Mouse (Mus musculus) neural tube, embryonic 14.5 days (tissue): ENCODE measurements around the gene Lkaaear1. TPM values are rescaled to one million over a fixed set of nuclear protein-coding genes. Genes with fewer than 3 reads are reported as not detected.

Experiments used
- ATAC-seq: fragments of 200-750 bp; cut with Nextera tagmentation; 2 replicates; pipeline ENCODE4 v1.8.0; 2017; ENCODE audit warnings: low read depth, mild to moderate bottlenecking, moderate TSS enrichment, moderate library complexity
- H3K27ac ChIP-seq: fragments of 300-500 bp; sonication (generic); 2 replicates; pipeline ENCODE4 v1.5.1; 2014; ENCODE audit warnings: low read depth, mild to moderate bottlenecking, control low read depth, low read length, moderate library complexity, mixed read lengths
- H3K27me3 ChIP-seq: fragments of 300-500 bp; sonication (generic); 2 replicates; pipeline ENCODE4 v1.6.1; 2014; ENCODE audit warnings: low read length; ENCODE audit not compliant: control insufficient read depth, insufficient read depth
- H3K36me3 ChIP-seq: fragments of 300-500 bp; sonication (generic); 2 replicates; pipeline ENCODE4 v1.6.1; 2014; ENCODE audit warnings: low read length, mixed read lengths; ENCODE audit not compliant: control insufficient read depth, insufficient read depth
- H3K4me1 ChIP-seq: fragments of 300-500 bp; sonication (generic); 2 replicates; pipeline ENCODE4 v1.6.1; 2014; ENCODE audit warnings: low read length; ENCODE audit not compliant: control insufficient read depth, insufficient read depth
- H3K4me2 ChIP-seq: fragments of 300-500 bp; sonication (generic); 2 replicates; pipeline ENCODE4 v1.6.1; 2014; ENCODE audit warnings: mild to moderate bottlenecking, low read depth, low read length, control low read depth
- H3K4me3 ChIP-seq: fragments of 300-500 bp; sonication (generic); 2 replicates; pipeline ENCODE4 v1.5.1; 2014; ENCODE audit warnings: low read depth, low read length, control low read depth, mixed read lengths
- H3K9ac ChIP-seq: fragments of 300-500 bp; sonication (generic); replicated peaks from 2 replicates; pipeline ENCODE4 v1.6.1; 2014; ENCODE audit warnings: low read depth, mild to moderate bottlenecking, control low read depth, low read length, mixed read lengths
- H3K9me3 ChIP-seq: fragments of 300-500 bp; sonication (generic); 2 replicates; pipeline ENCODE4 v1.6.1; 2016; ENCODE audit warnings: low read length; ENCODE audit not compliant: control insufficient read depth
- WGBS: fragments of 180-500 bp; shearing (Covaris S2); extraction: QIAGEN DNeasy Blood & Tissue Kit; methylation state at CpG from one replicate; pipeline ENCODE4 v1.1.7; 2014; 5-methylcytosine and 5-hydroxymethylcytosine counted together
- polyA plus RNA-seq: library from polyadenylated mRNA; unstranded; fragments of >200 nt; fragmentation: Nextera tagmentation; extraction: Ambion mirVana; gene quantifications from 2 replicates; pipeline ENCODE4 v1.2.1, GENCODE M21; 2014

The Lkaaear1 gene
- polyA plus RNA-seq, 1 experiment from 2014 or later, result not detected

DNA sequence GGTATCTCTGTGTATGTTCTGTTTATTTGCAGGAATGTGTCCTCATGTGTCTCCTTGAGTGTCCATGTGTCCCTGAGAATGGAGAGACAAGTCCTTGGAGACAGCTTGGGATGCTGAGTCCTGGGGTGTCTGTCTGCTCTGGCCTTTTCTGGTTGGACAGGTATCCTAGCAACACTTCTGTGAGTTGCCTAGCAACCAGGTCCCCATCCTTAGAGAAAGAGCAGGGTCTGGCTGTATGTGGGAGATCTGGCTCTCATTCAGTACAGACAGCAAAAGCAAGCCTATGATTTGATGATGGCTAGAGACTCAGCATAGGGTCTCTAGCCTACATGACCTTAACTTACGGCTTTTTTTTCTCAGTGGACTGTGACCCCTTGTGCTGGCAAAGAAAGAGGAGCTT is 15.5 kb upstream of the Lkaaear1 start:
- no peak overlapping the region for H3K4me3 ChIP-seq
- H3K9ac ChIP-seq, result peak overlapping the region; percentile 22; the same call in 1 of the 2 replicates
- no peaks in the 10 kb centered on the region; the same call in 1 of the 2 replicates for H3K36me3 ChIP-seq

DNA sequence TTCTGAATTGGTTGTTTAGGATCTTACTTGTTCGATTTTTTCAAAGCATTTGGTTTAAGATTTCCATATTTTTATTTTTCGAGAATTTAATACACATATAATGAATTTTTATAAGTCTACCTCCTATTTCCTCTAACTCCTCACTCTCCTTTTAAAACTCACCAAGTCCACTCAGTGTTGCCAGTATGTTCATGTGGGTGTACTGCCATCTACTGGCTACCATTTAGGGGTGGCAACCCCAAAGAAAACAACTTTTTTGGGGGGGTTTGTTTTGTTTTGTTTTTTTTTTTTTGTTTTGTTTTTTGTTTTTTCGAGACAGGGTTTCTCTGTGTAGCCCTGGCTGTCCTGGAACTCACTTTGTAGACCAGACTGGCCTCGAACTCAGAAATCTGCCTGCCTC is 8.4 kb upstream of the Lkaaear1 start:
- ATAC-seq, result no peak
- Histone ChIP-seq H3K27me3 (no peaks in the 10 kb centered on the region), H3K4me2 (no peak overlapping the region), H3K4me1 (no peaks in the 10 kb centered on the region), H3K36me3 (no peaks in the 10 kb centered on the region), H3K4me3 (no peak overlapping the region), H3K9ac (no peak overlapping the region), H3K9me3 (no peaks in the 10 kb centered on the region), H3K27ac (no peak overlapping the region)
- WGBS, result 40% methylated on average over 4 of the region's 4 CpGs

More for the DNA sequence above, 15.5 kb upstream of the Lkaaear1 start:
- H3K9me3 ChIP-seq, result no peaks in the 10 kb centered on the region
- H3K4me1 ChIP-seq, result peaks cover 27% of the 10 kb centered on the region
- no peaks in the 10 kb centered on the region for H3K27me3 ChIP-seq
- ATAC-seq, result peak; percentile 74
- WGBS, result 50% methylated on average over 1 of the region's 1 CpGs
- H3K27ac ChIP-seq, result peak overlapping the region; percentile 86
- H3K4me2 ChIP-seq, result peak overlapping the region; percentile 76; the same call in 1 of the 2 replicates

DNA sequence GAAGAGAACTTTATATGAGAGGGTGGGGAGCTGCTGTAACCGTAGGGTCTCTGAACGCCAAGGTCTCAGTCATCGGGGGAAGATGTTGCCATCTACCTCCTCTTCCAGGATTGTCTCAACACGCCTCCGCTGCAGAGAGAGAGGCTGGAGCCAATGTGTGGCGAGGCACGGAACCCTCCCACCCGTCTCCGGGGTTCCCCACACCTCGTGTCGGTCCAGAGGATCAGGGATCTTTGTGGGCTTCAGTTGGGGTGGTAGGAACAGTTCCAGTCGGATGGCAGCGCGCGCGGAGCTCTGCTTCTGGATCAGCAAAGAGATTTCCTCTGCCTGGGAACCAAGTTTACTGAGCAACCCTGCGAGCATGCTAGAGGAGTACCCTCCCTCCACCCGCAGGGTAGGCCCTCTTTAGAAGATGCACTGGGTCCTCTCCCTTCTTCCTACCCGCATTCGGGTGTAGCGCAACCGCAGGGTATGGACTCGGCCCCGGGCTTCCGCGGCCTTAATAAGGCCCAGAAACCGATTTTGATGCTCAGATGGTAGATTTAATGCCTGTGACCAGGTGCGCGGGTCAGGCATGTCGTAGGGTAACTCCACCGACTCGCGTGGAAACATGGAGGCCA is 1.3 kb downstream of the Lkaaear1 start:
- Histone ChIP-seq H3K27me3 (no peaks in the 10 kb centered on the region), H3K9me3 (no peaks in the 10 kb centered on the region), H3K4me3 (no peak overlapping the region), H3K4me1 (peaks cover 9% of the 10 kb centered on the region; the same call in 1 of the 2 replicates), H3K4me2 (no peak overlapping the region), H3K36me3 (no peaks in the 10 kb centered on the region), H3K27ac (no peak overlapping the region), H3K9ac (no peak overlapping the region)
- no peak for ATAC-seq
- 74% methylated on average over 33 of the region's 33 CpGs for WGBS

DNA sequence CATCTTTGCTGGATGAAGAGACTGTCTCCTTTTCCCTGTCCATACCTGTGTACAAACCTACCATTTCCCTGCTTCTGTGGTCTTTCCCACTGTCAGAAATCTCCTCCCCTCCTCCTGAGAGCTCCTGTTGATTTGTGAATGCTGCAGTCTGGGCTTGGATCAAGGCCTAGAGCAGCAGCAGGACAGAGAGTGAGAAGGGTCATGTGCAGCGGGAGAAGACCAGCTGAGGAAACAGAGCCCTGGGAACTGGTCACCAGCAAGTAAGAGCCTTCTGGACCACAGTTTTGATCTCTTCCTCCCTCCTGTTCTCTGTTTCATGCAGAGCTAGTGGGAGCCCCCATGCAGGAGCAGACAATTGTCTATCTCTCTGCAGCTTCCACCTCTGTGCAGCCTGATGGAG is 2.5 kb downstream of the Lkaaear1 start:
- ATAC-seq, result no peak
- H3K4me2 ChIP-seq, result no peak overlapping the region
- H3K9ac ChIP-seq, result no peak overlapping the region
- no peaks in the 10 kb centered on the region for H3K36me3 ChIP-seq
- peaks cover 9% of the 10 kb centered on the region; the same call in 1 of the 2 replicates for H3K4me1 ChIP-seq
- no peaks in the 10 kb centered on the region for H3K9me3 ChIP-seq
- no peak overlapping the region for H3K27ac ChIP-seq
- H3K27me3 ChIP-seq, result no peaks in the 10 kb centered on the region
- H3K4me3 ChIP-seq, result no peak overlapping the region
- WGBS, result 83% methylated on average over 1 of the region's 1 CpGs

DNA sequence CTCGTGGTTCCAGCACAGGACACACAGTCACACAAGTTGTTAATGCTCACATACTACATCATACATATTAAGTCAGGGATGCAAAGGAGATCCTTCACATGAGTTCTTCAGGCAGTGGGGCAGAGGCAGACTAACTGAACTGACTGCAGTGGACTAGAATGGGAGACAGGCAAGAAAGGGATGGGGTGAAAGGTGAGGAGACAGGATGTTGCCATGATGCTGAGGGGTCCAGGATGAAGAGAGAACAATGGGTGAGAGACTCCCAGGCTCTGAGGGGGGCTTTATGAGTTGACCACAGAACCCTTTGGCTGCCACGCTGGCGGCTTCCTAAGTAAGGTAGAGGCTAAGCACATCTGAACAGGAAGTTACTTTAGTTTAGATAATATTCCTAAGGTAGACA is 3.7 kb downstream of the Lkaaear1 start:
- H3K9ac ChIP-seq, result no peak overlapping the region
- no peaks in the 10 kb centered on the region for H3K27me3 ChIP-seq
- 0 out of 2 replicates have a peak overlapping the region, but pooled peaks have one; percentile 59 for H3K4me3 ChIP-seq
- WGBS, result 94% methylated on average over 3 of the region's 3 CpGs
- H3K27ac ChIP-seq, result no peak overlapping the region
- H3K36me3 ChIP-seq, result no peaks in the 10 kb centered on the region
- H3K4me2 ChIP-seq, result peak overlapping the region; percentile 94; the same call in 1 of the 2 replicates
- H3K4me1 ChIP-seq, result peaks cover 9% of the 10 kb centered on the region; the same call in 1 of the 2 replicates
- ATAC-seq, result 0 out of 2 replicates have a peak, but pooled peaks have one; percentile 5
- no peaks in the 10 kb centered on the region for H3K9me3 ChIP-seq

DNA sequence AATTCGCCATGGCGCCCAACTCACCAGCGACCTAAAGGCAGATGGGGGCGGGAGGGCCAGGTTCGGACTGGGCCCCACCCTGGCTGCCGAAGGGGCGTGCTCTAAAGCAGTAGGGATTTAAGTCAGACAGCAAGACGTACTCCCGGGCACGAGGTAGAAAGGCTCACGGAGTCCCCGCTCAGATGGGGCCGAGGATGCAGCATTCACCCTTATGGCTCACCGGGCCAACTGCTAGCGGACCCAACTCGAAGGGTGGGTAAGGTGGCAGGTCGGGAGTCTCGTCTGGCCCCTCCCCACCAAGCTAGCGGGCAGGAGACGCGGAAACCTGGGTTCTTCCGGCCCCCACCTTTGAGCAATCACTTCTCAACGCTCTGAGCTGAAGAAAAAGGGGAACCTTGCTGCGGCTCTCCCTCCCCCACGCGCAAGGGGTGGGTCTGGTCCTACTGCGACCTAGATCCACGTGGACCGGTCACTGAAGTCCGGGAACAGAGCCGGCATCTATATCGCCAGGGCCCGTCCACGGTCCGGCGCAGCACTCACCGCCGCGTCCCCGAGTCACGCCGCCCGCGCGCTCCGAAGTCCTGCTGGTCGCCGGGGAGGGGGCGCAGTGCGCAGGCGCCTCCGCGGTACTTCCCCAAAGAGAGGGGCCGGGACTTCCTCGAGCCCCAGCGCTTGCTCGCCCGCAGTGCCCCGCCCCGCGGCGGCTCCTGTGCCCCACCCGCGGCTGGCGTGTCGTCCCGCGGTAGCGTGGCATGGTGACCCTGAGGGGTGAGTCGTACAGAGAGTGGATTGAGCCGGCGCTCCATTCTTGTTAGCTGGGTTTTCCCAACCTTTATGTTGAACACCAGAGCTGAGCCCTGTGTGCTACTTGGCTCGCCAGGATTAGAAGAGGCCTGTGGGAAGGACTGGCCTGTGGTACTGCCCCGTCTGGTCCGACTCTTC is 4.6 kb downstream of the Lkaaear1 start, which contains the start of gene Rgs19:
TSS of gene Rgs19 (minus strand) at position 639 of the 942 bp plus-strand sequence.
- Histone ChIP-seq H3K4me2 (peak within 1 kb of the TSS; percentile 94), H3K4me1 (peaks cover 9% of the 10 kb centered on the region; the same call in 1 of the 2 replicates), H3K9me3 (no peaks in the 10 kb centered on the region), H3K4me3 (peak within 1 kb of the TSS; percentile 59), H3K9ac (peak within 1 kb of the TSS; percentile 76), H3K27ac (peak within 1 kb of the TSS; percentile 36), H3K36me3 (peaks cover 9% of the 10 kb centered on the region; the same call in 1 of the 2 replicates), H3K27me3 (no peaks in the 10 kb centered on the region)
- peak; percentile 86 for ATAC-seq
- under 1% methylated on average over 69 of the region's 75 CpGs for WGBS

DNA sequence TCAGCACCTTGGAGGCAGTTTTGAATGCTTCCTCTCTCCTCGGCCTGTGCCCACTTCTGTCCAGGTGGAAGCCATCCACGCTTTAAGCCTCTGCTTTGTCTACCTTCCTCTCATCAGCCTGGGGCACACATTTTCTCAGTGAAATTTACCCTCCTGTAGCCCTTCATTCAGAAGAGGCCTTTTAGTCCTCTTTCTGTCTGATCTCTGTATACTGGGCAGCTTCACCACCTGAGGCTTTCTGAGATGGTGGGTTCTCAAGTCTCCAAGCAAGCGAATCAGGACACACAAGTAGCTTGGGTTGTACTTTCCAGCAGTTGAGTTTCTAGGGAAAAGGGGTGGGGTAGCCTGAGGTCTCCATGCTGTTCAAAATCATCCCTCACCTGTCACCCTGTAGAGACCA is 5.9 kb downstream of the Lkaaear1 start:
- no peak for ATAC-seq
- Histone ChIP-seq H3K4me2 (peak overlapping the region; percentile 94; the same call in 1 of the 2 replicates), H3K36me3 (peaks cover 17% of the 10 kb centered on the region; the same call in 1 of the 2 replicates), H3K9me3 (no peaks in the 10 kb centered on the region), H3K4me3 (no peak overlapping the region), H3K4me1 (peaks cover 9% of the 10 kb centered on the region; the same call in 1 of the 2 replicates), H3K27me3 (no peaks in the 10 kb centered on the region), H3K9ac (no peak overlapping the region), H3K27ac (no peak overlapping the region)
- 94% methylated on average over 3 of the region's 3 CpGs for WGBS

DNA sequence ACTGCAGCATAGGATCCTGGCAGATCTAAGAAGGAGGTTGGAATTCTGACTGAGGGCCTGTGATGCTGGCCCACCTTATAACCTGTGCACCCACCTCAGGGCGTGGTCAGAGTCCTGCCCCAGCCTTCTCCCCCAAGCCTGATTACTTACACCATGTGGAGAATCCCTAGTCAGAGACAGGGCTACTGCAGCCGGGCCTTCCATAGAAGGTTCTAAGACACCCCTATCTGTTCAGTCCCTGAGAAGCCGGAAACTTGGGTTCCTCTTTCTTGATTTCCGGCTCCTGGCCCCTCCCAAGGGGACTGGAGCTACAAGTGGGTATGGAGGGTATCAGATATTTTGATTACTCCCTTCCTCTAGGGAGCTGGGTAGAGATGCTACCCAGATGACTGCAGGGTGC is 6.7 kb downstream of the Lkaaear1 start:
- H3K4me1 ChIP-seq, result peaks cover 9% of the 10 kb centered on the region; the same call in 1 of the 2 replicates
- ATAC-seq, result no peak
- no peak overlapping the region for H3K27ac ChIP-seq
- no peak overlapping the region for H3K4me3 ChIP-seq
- WGBS, result 88% methylated on average over 4 of the region's 4 CpGs
- peaks cover 21% of the 10 kb centered on the region; the same call in 1 of the 2 replicates for H3K36me3 ChIP-seq
- no peak overlapping the region for H3K9ac ChIP-seq
- no peaks in the 10 kb centered on the region for H3K27me3 ChIP-seq
- no peak overlapping the region for H3K4me2 ChIP-seq
- no peaks in the 10 kb centered on the region for H3K9me3 ChIP-seq
